Mouse (Mus musculus) hindbrain, embryonic 11.5 days (tissue): ENCODE results near the gene Tmem231. TPM values are rescaled to one million over a fixed set of nuclear protein-coding genes. Genes with fewer than 3 reads are reported as not detected.
A peak's percentile ranks its signal among the peaks of the same experiment; 100 is the strongest.

Source experiments
- ATAC-seq: fragments of 200-750 bp; cut with Nextera tagmentation; 2 replicates; pipeline ENCODE4 v1.8.0; 2017; ENCODE audit warnings: mild to moderate bottlenecking, moderate TSS enrichment, moderate library complexity; ENCODE audit not compliant: low FRiP score
- DNase-seq: peaks from one replicate; pipeline ENCODE4 v3.0.0-alpha.2; 2015; ENCODE audit warnings: low spot score
- H3K27ac ChIP-seq: fragments of 300-500 bp; sonication (generic); 2 replicates; pipeline ENCODE4 v1.5.1; 2014; ENCODE audit warnings: mild to moderate bottlenecking, low read depth, low read length
- H3K27me3 ChIP-seq: fragments of 300-500 bp; sonication (generic); 2 replicates; pipeline ENCODE4 v1.6.1; 2014; ENCODE audit warnings: mild to moderate bottlenecking, low read length, moderate library complexity, mixed read lengths; ENCODE audit not compliant: control insufficient read depth, insufficient read depth
- H3K36me3 ChIP-seq: fragments of 300-500 bp; sonication (generic); 2 replicates; pipeline ENCODE4 v1.6.1; 2014; ENCODE audit warnings: mild to moderate bottlenecking, low read length, moderate library complexity, mixed read lengths; ENCODE audit not compliant: control insufficient read depth, insufficient read depth
- H3K4me1 ChIP-seq: fragments of 300-500 bp; sonication (generic); replicated peaks from 2 replicates; pipeline ENCODE4 v1.6.1; 2014; ENCODE audit warnings: low read length, mixed read lengths; ENCODE audit not compliant: control insufficient read depth, insufficient read depth
- H3K4me2 ChIP-seq: fragments of 300-500 bp; sonication (generic); replicated peaks from 2 replicates; pipeline ENCODE4 v1.6.1; 2014; ENCODE audit warnings: mild to moderate bottlenecking, low read depth, low read length
- H3K4me3 ChIP-seq: fragments of 300-500 bp; sonication (generic); 2 replicates; pipeline ENCODE4 v1.5.1; 2014; ENCODE audit warnings: low read depth, low read length
- H3K9ac ChIP-seq: fragments of 300-500 bp; sonication (generic); 2 replicates; pipeline ENCODE4 v1.6.1; 2014; ENCODE audit warnings: low read depth, low read length
- H3K9me3 ChIP-seq: fragments of 300-500 bp; sonication (generic); 2 replicates; pipeline ENCODE4 v1.6.1; 2016; ENCODE audit warnings: low read length; ENCODE audit not compliant: control insufficient read depth
- WGBS: fragments of 180-500 bp; shearing (Covaris S2); extraction: QIAGEN DNeasy Blood & Tissue Kit; methylation state at CpG from one replicate; pipeline ENCODE4 v1.1.7; 2014; 5-methylcytosine and 5-hydroxymethylcytosine counted together
- polyA plus RNA-seq: library from polyadenylated mRNA; unstranded; fragments of >200 nt; fragmentation: Nextera tagmentation; extraction: Ambion mirVana; gene quantifications from 2 replicates; pipeline ENCODE4 v1.2.1, GENCODE M21; 2014

Tmem231 gene
- polyA plus RNA-seq, 1 experiment from 2014 or later: 13.8 TPM

- H3K9ac ChIP-seq: peak within 1 kb of the TSS; percentile 65
- no peak within 1 kb of the TSS for H3K27ac ChIP-seq
- DNase-seq (peak; percentile 58), ATAC-seq (peak; percentile 69)
- no peaks in the 10 kb centered on the region for H3K36me3 ChIP-seq
- H3K4me2 ChIP-seq: peak within 1 kb of the TSS; percentile 87
- no peaks in the 10 kb centered on the region for H3K4me1 ChIP-seq
- H3K9me3 ChIP-seq: no peaks in the 10 kb centered on the region
- H3K27me3 ChIP-seq: peaks cover 7% of the 10 kb centered on the region; the same call in 1 of the 2 replicates
- peak within 1 kb of the TSS; percentile 41 for H3K4me3 ChIP-seq
- 4% methylated on average over 41 of the region's 47 CpGs for WGBS
Observed at GRCm38 (mm10) chr8:111909621-111910450, 23.8 kb downstream of the Tmem231 start, which contains the start of gene Chst5. Gene Chst5 (minus strand): TSS chr8:111910447.

GRCm38 (mm10) chr8:111905500-111906121 lies 28.1 kb downstream of the Tmem231 start:
- Histone ChIP-seq H3K9ac (no peak overlapping the region), H3K36me3 (no peaks in the 10 kb centered on the region), H3K27ac (no peak overlapping the region), H3K27me3 (peaks cover 7% of the 10 kb centered on the region; the same call in 1 of the 2 replicates), H3K4me3 (no peak overlapping the region), H3K4me2 (no peak overlapping the region), H3K4me1 (no peaks in the 10 kb centered on the region), H3K9me3 (no peaks in the 10 kb centered on the region)
- ATAC-seq (no peak), DNase-seq (no peak)
- WGBS: 67% methylated on average over 7 of the region's 8 CpGs

DNA sequence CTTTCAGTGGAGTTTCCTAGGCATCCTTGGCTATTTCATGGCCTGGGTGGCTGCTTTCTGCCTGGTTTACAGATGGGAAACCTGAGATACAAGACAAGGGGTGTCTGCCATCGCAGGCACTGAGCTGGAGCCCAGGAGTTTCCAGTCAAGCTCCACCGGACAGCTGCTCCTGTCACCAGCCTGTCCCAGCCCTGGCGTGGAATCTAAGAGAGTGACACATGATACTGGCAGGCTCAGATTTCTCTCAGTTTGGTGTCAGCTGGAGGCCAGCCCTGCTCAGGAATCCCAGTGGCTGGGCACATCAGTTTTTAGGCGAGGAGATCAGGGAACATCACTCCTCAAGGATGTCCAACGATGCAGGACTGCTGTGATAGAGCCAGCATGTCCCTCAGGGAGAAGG lies 31.6 kb downstream of the Tmem231 start:
- Histone ChIP-seq H3K36me3 (no peaks in the 10 kb centered on the region), H3K4me2 (no peak overlapping the region), H3K27me3 (no peaks in the 10 kb centered on the region), H3K4me3 (no peak overlapping the region), H3K9ac (no peak overlapping the region), H3K9me3 (no peaks in the 10 kb centered on the region), H3K27ac (no peak overlapping the region), H3K4me1 (no peaks in the 10 kb centered on the region)
- DNase-seq: no peak
- WGBS: 41% methylated on average over 5 of the region's 5 CpGs
- ATAC-seq: no peak

DNA sequence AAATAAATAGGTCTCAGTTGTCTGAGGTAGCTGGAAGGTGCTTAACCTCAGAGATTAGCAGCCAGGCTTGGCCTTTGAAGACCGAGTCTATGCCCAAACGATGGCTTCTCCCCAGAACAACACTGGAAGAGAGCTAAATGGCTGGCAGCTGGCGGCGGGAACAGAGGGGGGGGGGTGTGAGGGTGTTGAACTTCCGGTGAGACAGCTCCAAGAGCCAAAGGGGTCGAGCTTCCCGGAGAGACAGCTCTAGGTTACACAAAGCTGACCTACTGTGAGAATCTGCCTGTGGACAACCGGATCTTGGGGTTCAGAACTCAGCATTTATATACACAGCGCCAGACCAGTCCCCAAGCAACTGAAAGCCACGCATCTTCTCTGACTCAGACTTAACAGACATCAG lies 35.1 kb downstream of the Tmem231 start:
- Histone ChIP-seq H3K27ac (no peak overlapping the region), H3K4me1 (no peaks in the 10 kb centered on the region), H3K4me3 (no peak overlapping the region), H3K4me2 (no peak overlapping the region), H3K9ac (no peak overlapping the region), H3K9me3 (no peaks in the 10 kb centered on the region), H3K27me3 (no peaks in the 10 kb centered on the region), H3K36me3 (no peaks in the 10 kb centered on the region)
- WGBS: 33% methylated on average over 10 of the region's 10 CpGs
- ATAC-seq (no peak), DNase-seq (no peak)

DNA sequence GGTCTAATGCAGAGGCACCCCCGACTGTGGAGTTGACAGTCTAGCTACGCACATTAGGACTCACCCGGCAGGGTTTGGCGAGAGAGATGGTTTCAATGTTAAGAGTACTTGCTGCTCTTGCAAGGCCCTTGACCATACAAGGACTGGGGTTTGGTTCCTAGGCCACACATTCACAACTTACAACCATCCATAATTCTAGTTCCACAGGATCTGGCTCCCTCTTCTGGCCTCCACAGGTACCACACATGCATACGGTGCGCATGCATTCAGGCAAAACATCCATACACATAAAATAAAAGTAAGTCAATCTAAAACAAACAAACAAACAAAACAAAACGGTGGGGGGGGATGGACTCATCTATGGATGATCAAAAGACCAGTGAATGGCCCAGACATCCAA lies 38.7 kb downstream of the Tmem231 start:
- Histone ChIP-seq H3K27me3 (peaks cover 13% of the 10 kb centered on the region), H3K9ac (no peak overlapping the region), H3K4me2 (no peak overlapping the region), H3K9me3 (no peaks in the 10 kb centered on the region), H3K4me3 (no peak overlapping the region), H3K27ac (no peak overlapping the region), H3K36me3 (no peaks in the 10 kb centered on the region), H3K4me1 (0 out of 2 replicates have a peak, but pooled peaks cover 2% of the 10 kb centered on the region)
- ATAC-seq (no peak), DNase-seq (no peak)
- 88% methylated on average over 7 of the region's 7 CpGs for WGBS

- H3K4me2 ChIP-seq: no peak overlapping the region
- DNase-seq: no peak
- no peak for ATAC-seq
- H3K4me3 ChIP-seq: no peak overlapping the region
- H3K4me1 ChIP-seq: 0 out of 2 replicates have a peak, but pooled peaks cover 2% of the 10 kb centered on the region
- H3K36me3 ChIP-seq: no peaks in the 10 kb centered on the region
- 66% methylated on average over 5 of the region's 5 CpGs for WGBS
- H3K9ac ChIP-seq: no peak overlapping the region
- peaks cover 23% of the 10 kb centered on the region for H3K27me3 ChIP-seq
- no peaks in the 10 kb centered on the region for H3K9me3 ChIP-seq
- H3K27ac ChIP-seq: no peak overlapping the region
Observed at GRCm38 (mm10) chr8:111892615-111893014, 41.1 kb downstream of the Tmem231 start.

GRCm38 (mm10) chr8:111891983-111892382 lies 41.7 kb downstream of the Tmem231 start:
- Histone ChIP-seq H3K9me3 (no peaks in the 10 kb centered on the region), H3K36me3 (no peaks in the 10 kb centered on the region), H3K4me3 (no peak overlapping the region), H3K4me1 (0 out of 2 replicates have a peak, but pooled peaks cover 2% of the 10 kb centered on the region), H3K9ac (no peak overlapping the region), H3K27ac (no peak overlapping the region), H3K27me3 (peaks cover 23% of the 10 kb centered on the region), H3K4me2 (no peak overlapping the region)
- ATAC-seq (no peak), DNase-seq (no peak)
- 42% methylated on average over 8 of the region's 8 CpGs for WGBS

GRCm38 (mm10) chr8:111890911-111891303 lies 42.8 kb downstream of the Tmem231 start:
- 0 out of 2 replicates have a peak, but pooled peaks cover 2% of the 10 kb centered on the region for H3K4me1 ChIP-seq
- no peaks in the 10 kb centered on the region for H3K9me3 ChIP-seq
- H3K27me3 ChIP-seq: peaks cover 23% of the 10 kb centered on the region
- ATAC-seq: no peak
- H3K9ac ChIP-seq: no peak overlapping the region
- WGBS: 58% methylated on average over 6 of the region's 6 CpGs
- no peak for DNase-seq
- no peak overlapping the region for H3K4me3 ChIP-seq
- no peaks in the 10 kb centered on the region for H3K36me3 ChIP-seq
- no peak overlapping the region for H3K27ac ChIP-seq
- H3K4me2 ChIP-seq: no peak overlapping the region
